Mouse (Mus musculus): Measurements from ENCODE around the gene Slc38a4. TPM values are rescaled to one million over a fixed set of nuclear protein-coding genes. Genes with fewer than 3 reads are reported as not detected.

Slc38a4 gene
- polyA plus RNA-seq (2012; rRNA removed): 0.62 and 0.63 TPM in 2 replicates

GRCm38 (mm10) chr15:97055794-97056193 is at the start of gene Slc38a4:
Gene Slc38a4, minus strand, starts transcription at chr15:97055956.
- no peaks in the 10 kb centered on the region for H3K4me1 ChIP-seq (ENCODE audit: control insufficient read depth, insufficient read depth, low read length)
- TF ChIP-seq POLR2A (IDR thresholded peaks at IDR 0.05; ENCODE audit: extremely low read depth, insufficient read depth, low read length) (no peak), CTCF (IDR thresholded peaks at IDR 0.05; ENCODE audit: extremely low read depth, insufficient read depth, low read length) (no peak)
- no peak within 1 kb of the TSS for H3K27ac ChIP-seq (ENCODE audit: insufficient read depth, low read length)
- no peak within 1 kb of the TSS for H3K4me3 ChIP-seq (ENCODE audit: insufficient read depth, low read length)

GRCm38 (mm10) chr15:97104889-97105391 is 49.2 kb upstream of the Slc38a4 start:
- Histone ChIP-seq H3K4me3 (ENCODE audit: insufficient read depth, low read length) (no peak overlapping the region), H3K4me1 (ENCODE audit: control insufficient read depth, insufficient read depth, low read length) (peaks cover 1% of the 10 kb centered on the region; the same call in 1 of the 2 replicates), H3K27ac (ENCODE audit: insufficient read depth, low read length) (no peak overlapping the region)
- TF ChIP-seq CTCF (IDR thresholded peaks at IDR 0.05; ENCODE audit: extremely low read depth, insufficient read depth, low read length) (no peak), POLR2A (IDR thresholded peaks at IDR 0.05; ENCODE audit: extremely low read depth, insufficient read depth, low read length) (no peak)

GRCm38 (mm10) chr15:97104048-97104447 is 48.3 kb upstream of the Slc38a4 start:
- no peak overlapping the region for H3K4me3 ChIP-seq (ENCODE audit: insufficient read depth, low read length)
- TF ChIP-seq POLR2A (IDR thresholded peaks at IDR 0.05; ENCODE audit: extremely low read depth, insufficient read depth, low read length): no peak
- no peak for TF ChIP-seq CTCF (IDR thresholded peaks at IDR 0.05; ENCODE audit: extremely low read depth, insufficient read depth, low read length)
- peaks cover 1% of the 10 kb centered on the region; the same call in 1 of the 2 replicates for H3K4me1 ChIP-seq (ENCODE audit: control insufficient read depth, insufficient read depth, low read length)
- no peak overlapping the region for H3K27ac ChIP-seq (ENCODE audit: insufficient read depth, low read length)

GRCm38 (mm10) chr15:97102811-97103210 is 47.1 kb upstream of the Slc38a4 start:
- TF ChIP-seq CTCF (IDR thresholded peaks at IDR 0.05; ENCODE audit: extremely low read depth, insufficient read depth, low read length) (no peak), POLR2A (IDR thresholded peaks at IDR 0.05; ENCODE audit: extremely low read depth, insufficient read depth, low read length) (no peak)
- no peak overlapping the region for H3K4me3 ChIP-seq (ENCODE audit: insufficient read depth, low read length)
- peaks cover 1% of the 10 kb centered on the region; the same call in 1 of the 2 replicates for H3K4me1 ChIP-seq (ENCODE audit: control insufficient read depth, insufficient read depth, low read length)
- H3K27ac ChIP-seq (ENCODE audit: insufficient read depth, low read length): no peak overlapping the region

GRCm38 (mm10) chr15:97102181-97102580 is 46.4 kb upstream of the Slc38a4 start:
- TF ChIP-seq POLR2A (IDR thresholded peaks at IDR 0.05; ENCODE audit: extremely low read depth, insufficient read depth, low read length) (no peak), CTCF (IDR thresholded peaks at IDR 0.05; ENCODE audit: extremely low read depth, insufficient read depth, low read length) (no peak)
- H3K27ac ChIP-seq (ENCODE audit: insufficient read depth, low read length): no peak overlapping the region
- peaks cover 1% of the 10 kb centered on the region; the same call in 1 of the 2 replicates for H3K4me1 ChIP-seq (ENCODE audit: control insufficient read depth, insufficient read depth, low read length)
- H3K4me3 ChIP-seq (ENCODE audit: insufficient read depth, low read length): no peak overlapping the region

GRCm38 (mm10) chr15:97099101-97099500 is 43.3 kb upstream of the Slc38a4 start:
- TF ChIP-seq POLR2A (IDR thresholded peaks at IDR 0.05; ENCODE audit: extremely low read depth, insufficient read depth, low read length) (no peak), CTCF (IDR thresholded peaks at IDR 0.05; ENCODE audit: extremely low read depth, insufficient read depth, low read length) (no peak)
- no peaks in the 10 kb centered on the region for H3K4me1 ChIP-seq (ENCODE audit: control insufficient read depth, insufficient read depth, low read length)

GRCm38 (mm10) chr15:97097548-97097947 is 41.8 kb upstream of the Slc38a4 start:
- H3K4me1 ChIP-seq (ENCODE audit: control insufficient read depth, insufficient read depth, low read length): no peaks in the 10 kb centered on the region
- H3K4me3 ChIP-seq (ENCODE audit: insufficient read depth, low read length): no peak overlapping the region
- TF ChIP-seq CTCF (IDR thresholded peaks at IDR 0.05; ENCODE audit: extremely low read depth, insufficient read depth, low read length) (no peak), POLR2A (IDR thresholded peaks at IDR 0.05; ENCODE audit: extremely low read depth, insufficient read depth, low read length) (no peak)

More at GRCm38 (mm10) chr15:97099101-97099500, 43.3 kb upstream of the Slc38a4 start:
- no peak overlapping the region for H3K27ac ChIP-seq (ENCODE audit: insufficient read depth, low read length)
- H3K4me3 ChIP-seq (ENCODE audit: insufficient read depth, low read length): no peak overlapping the region

GRCm38 (mm10) chr15:97089526-97089925 is 33.8 kb upstream of the Slc38a4 start:
- TF ChIP-seq CTCF (IDR thresholded peaks at IDR 0.05; ENCODE audit: extremely low read depth, insufficient read depth, low read length): no peak
- TF ChIP-seq POLR2A (IDR thresholded peaks at IDR 0.05; ENCODE audit: extremely low read depth, insufficient read depth, low read length): no peak
- no peak overlapping the region for H3K27ac ChIP-seq (ENCODE audit: insufficient read depth, low read length)
- no peak overlapping the region for H3K4me3 ChIP-seq (ENCODE audit: insufficient read depth, low read length)
- no peaks in the 10 kb centered on the region for H3K4me1 ChIP-seq (ENCODE audit: control insufficient read depth, insufficient read depth, low read length)

More at GRCm38 (mm10) chr15:97097548-97097947, 41.8 kb upstream of the Slc38a4 start:
- H3K27ac ChIP-seq (ENCODE audit: insufficient read depth, low read length): no peak overlapping the region

- H3K4me1 ChIP-seq (ENCODE audit: control insufficient read depth, insufficient read depth, low read length): no peaks in the 10 kb centered on the region
- TF ChIP-seq POLR2A (IDR thresholded peaks at IDR 0.05; ENCODE audit: extremely low read depth, insufficient read depth, low read length) (no peak), CTCF (IDR thresholded peaks at IDR 0.05; ENCODE audit: extremely low read depth, insufficient read depth, low read length) (no peak)
- H3K4me3 ChIP-seq (ENCODE audit: insufficient read depth, low read length): no peak overlapping the region
- H3K27ac ChIP-seq (ENCODE audit: insufficient read depth, low read length): no peak overlapping the region
Measured at GRCm38 (mm10) chr15:97085833-97086232, 30.1 kb upstream of the Slc38a4 start.

- H3K4me3 ChIP-seq (ENCODE audit: insufficient read depth, low read length): no peak overlapping the region
- TF ChIP-seq POLR2A (IDR thresholded peaks at IDR 0.05; ENCODE audit: extremely low read depth, insufficient read depth, low read length): no peak
- TF ChIP-seq CTCF (IDR thresholded peaks at IDR 0.05; ENCODE audit: extremely low read depth, insufficient read depth, low read length): no peak
- H3K27ac ChIP-seq (ENCODE audit: insufficient read depth, low read length): no peak overlapping the region
- H3K4me1 ChIP-seq (ENCODE audit: control insufficient read depth, insufficient read depth, low read length): no peaks in the 10 kb centered on the region
Measured at GRCm38 (mm10) chr15:97077665-97078064, 21.9 kb upstream of the Slc38a4 start.

All from cortical plate, adult 2 months (tissue).